Mouse (Mus musculus): ENCODE measurements at regions not wholly inside any gene's neighbourhood (a gene's known extent, or its start where the extent isn't known, plus 50 kb on each side); places are given as distances from the start of the nearest gene placed in this dataset.

DNA sequence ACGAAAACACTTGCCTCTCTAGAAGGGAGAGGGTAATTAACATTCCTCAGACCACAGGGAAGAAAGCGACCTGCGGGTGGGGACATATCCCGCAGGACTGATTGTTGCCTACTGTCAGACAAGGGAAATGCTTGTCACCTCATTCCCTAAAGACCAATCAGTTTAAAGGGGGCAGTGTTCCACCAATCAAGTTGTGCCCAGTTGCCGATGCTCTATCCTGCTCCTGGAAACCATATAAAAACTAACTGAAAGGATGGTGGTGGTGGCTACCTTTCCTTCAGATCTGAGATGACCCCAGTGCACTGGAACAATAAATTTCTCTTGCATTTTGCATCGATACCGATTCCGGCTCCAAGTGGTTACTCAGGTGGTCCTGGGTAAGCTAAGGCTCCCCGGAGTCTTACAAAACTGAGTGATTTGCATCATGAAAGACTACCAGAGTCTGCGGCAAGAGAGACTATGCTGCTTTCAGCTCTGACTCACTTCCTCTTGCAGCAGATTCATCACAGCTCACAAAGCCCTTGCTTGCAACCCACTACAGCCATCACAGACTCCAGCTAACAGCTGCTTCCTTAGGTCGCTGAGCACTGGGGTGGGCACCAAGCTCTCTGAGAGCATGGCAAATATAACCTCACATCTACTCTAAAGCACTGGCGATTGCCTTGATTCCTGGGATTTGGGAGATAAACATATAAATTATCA, 533.7 kb upstream of the A830018L16Rik start:
- Histone ChIP-seq H3K36me3 (replicated peaks in 1 of 2; ENCODE audit: control insufficient read depth in 1 of 2, insufficient read depth in 1 of 2, low read length in 1 of 2) (no peaks in the 10 kb centered on the region), H3K9ac (ENCODE audit: insufficient read depth, low read depth) (no peak overlapping the region), H3K4me2 (ENCODE audit: insufficient read depth, low read depth, poor library complexity, severe bottlenecking) (no peak overlapping the region), H3K4me3 (replicated peaks in 1 of 3; ENCODE audit: low read depth in 2 of 3, low read length in 2 of 3, poor library complexity in 1 of 3) (peak overlapping the region in 2 of 3 experiments; percentile 13 to 40), H3K9me3 (replicated peaks; ENCODE audit: low read length) (no peaks in the 10 kb centered on the region), H3K27ac (ENCODE audit: insufficient read depth, low read depth) (no peak overlapping the region), H3K79me2 (replicated peaks; ENCODE audit: control insufficient read depth, extremely low read depth, insufficient read depth, poor library complexity, severe bottlenecking) (no peaks in the 10 kb centered on the region), H3K4me1 (ENCODE audit: control insufficient read depth in 1 of 2, insufficient read depth in 2 of 2) (peaks cover 0 to 14% of the 10 kb centered on the region in 2 experiments; a peak in 2 of 4 replicates), H3K27me3 (replicated peaks) (no peaks in the 10 kb centered on the region)
- TF ChIP-seq CHD2 (IDR thresholded peaks at IDR 0.05; ENCODE audit: low read length) (no peak), MEF2A (IDR thresholded peaks at IDR 0.05; ENCODE audit: borderline replicate concordance, low read depth, low read length) (no peak), TBP (conservative IDR thresholded peaks at IDR 0.05; ENCODE audit: low read depth, low read length) (0 out of 2 replicates have a peak, but pooled peaks have one; percentile 27), POLR2AphosphoS2 (IDR thresholded peaks at IDR 0.05; ENCODE audit: low read depth, low read length) (no peak), SMC3 (IDR thresholded peaks at IDR 0.05; ENCODE audit: low read depth, low read length) (no peak), BHLHE40 (IDR thresholded peaks at IDR 0.05; ENCODE audit: low read depth, low read length) (no peak), USF2 (conservative IDR thresholded peaks at IDR 0.05; ENCODE audit: low read depth, low read length) (no peak)
- in situ Hi-C loops (cut with MboI; ENCODE audit: low pct_ligation_motif_present, low pct_unique_long_range_greater_than_20kb, low sequenced_read_pairs) = no loop called here
- dilution Hi-C loops (cut with MboI; ENCODE audit: extremely low pct_ligation_motif_present, extremely low pct_unique_long_range_greater_than_20kb, low sequenced_read_pairs) = no loop called here
- DNase-seq (ENCODE audit: extremely low read depth) = peak; percentile 75

- no peak overlapping the region for H3K4me2 ChIP-seq (ENCODE audit: insufficient read depth, low read depth, poor library complexity, severe bottlenecking)
- no peak overlapping the region for H3K4me3 ChIP-seq (replicated peaks in 1 of 3; ENCODE audit: low read depth in 2 of 3, low read length in 2 of 3, poor library complexity in 1 of 3)
- dilution Hi-C loops (cut with MboI; ENCODE audit: extremely low pct_ligation_motif_present, extremely low pct_unique_long_range_greater_than_20kb, low sequenced_read_pairs) = no loop called here
- no peaks in the 10 kb centered on the region for H3K79me2 ChIP-seq (replicated peaks; ENCODE audit: control insufficient read depth, extremely low read depth, insufficient read depth, poor library complexity, severe bottlenecking)
- no peak for TF ChIP-seq UBTF (IDR thresholded peaks at IDR 0.05; ENCODE audit: low read depth, low read length)
- no peak for TF ChIP-seq IRF4 (IDR thresholded peaks at IDR 0.05; ENCODE audit: low read depth, low read length)
- TF ChIP-seq ELF1 (IDR thresholded peaks at IDR 0.05; ENCODE audit: low read depth, low read length) = no peak
- TF ChIP-seq GABPA (IDR thresholded peaks at IDR 0.05; ENCODE audit: insufficient replicate concordance, low read depth, low read length) = no peak
- no peak for TF ChIP-seq RAD21 (IDR thresholded peaks at IDR 0.05; ENCODE audit: low read depth, low read length)
- no peak for TF ChIP-seq CHD2 (IDR thresholded peaks at IDR 0.05; ENCODE audit: low read length)
- no peak for TF ChIP-seq CHD1 (IDR thresholded peaks at IDR 0.05; ENCODE audit: low read depth, low read length)
- TF ChIP-seq JUND (conservative IDR thresholded peaks at IDR 0.05; ENCODE audit: low read depth, low read length) = no peak
- no peak for TF ChIP-seq CTCF (conservative IDR thresholded peaks at IDR 0.05 in 1 of 2, IDR thresholded peaks at IDR 0.05 in 1 of 2; ENCODE audit: low read depth in 2 of 2, low read length in 2 of 2)
- no peak for TF ChIP-seq SIN3A (IDR thresholded peaks at IDR 0.05; ENCODE audit: low read length)
- no peak for TF ChIP-seq RCOR1 (conservative IDR thresholded peaks at IDR 0.05; ENCODE audit: low read depth, low read length)
- TF ChIP-seq ZNF384 (IDR thresholded peaks at IDR 0.05; ENCODE audit: low read depth, low read length) = no peak
- TF ChIP-seq MXI1 (IDR thresholded peaks at IDR 0.05; ENCODE audit: low read depth, low read length) = no peak
- no peak for TF ChIP-seq USF2 (conservative IDR thresholded peaks at IDR 0.05; ENCODE audit: low read depth, low read length)
- no peak for TF ChIP-seq SMC3 (IDR thresholded peaks at IDR 0.05; ENCODE audit: low read depth, low read length)
- TF ChIP-seq MEF2A (IDR thresholded peaks at IDR 0.05; ENCODE audit: borderline replicate concordance, low read depth, low read length) = no peak
- no peak for TF ChIP-seq BHLHE40 (IDR thresholded peaks at IDR 0.05; ENCODE audit: low read depth, low read length)
- H3K27me3 ChIP-seq (replicated peaks) = no peaks in the 10 kb centered on the region
- peaks cover 7% of the 10 kb centered on the region for H3K9me3 ChIP-seq (replicated peaks; ENCODE audit: low read length)
- H3K36me3 ChIP-seq (replicated peaks in 1 of 2; ENCODE audit: control insufficient read depth in 1 of 2, insufficient read depth in 1 of 2, low read length in 1 of 2) = no peaks in the 10 kb centered on the region
- no peak overlapping the region for H3K27ac ChIP-seq (ENCODE audit: insufficient read depth, low read depth)
- H3K4me1 ChIP-seq (ENCODE audit: control insufficient read depth in 1 of 2, insufficient read depth in 2 of 2) = peaks cover 0 to 14% of the 10 kb centered on the region in 2 experiments; a peak in 2 of 4 replicates
- no peak for DNase-seq (ENCODE audit: extremely low read depth)
- in situ Hi-C loops (cut with MboI; ENCODE audit: low pct_ligation_motif_present, low pct_unique_long_range_greater_than_20kb, low sequenced_read_pairs) = no loop called here
- no peak overlapping the region for H3K9ac ChIP-seq (ENCODE audit: insufficient read depth, low read depth)
Measured at GRCm38 (mm10) chr1:10898806-10899205, 515.1 kb upstream of the A830018L16Rik start.

All from CH12.LX (cell line).